In genomic region chr5:76205886-76206285, GRCm38 (mm10) we compare ENCODE assay signal across 27 mouse cellular contexts.
"Had no signal": no experiment of that assay in that cellular context is flagged by ENCODE, and none has a peak within 500 bp of the region (broad histone marks: within the 10 kb centered on the region; RNA-seq: fewer than 3 reads in every experiment).

No protein-coding gene starts in this region.

- H3K9ac ChIP-seq: heart, embryonic 12.5 days; hindbrain, embryonic 12.5 days; hindbrain, embryonic 14.5 days; intestine, embryonic 15.5 days; kidney, embryonic 15.5 days; limb, embryonic 13.5 days; limb, embryonic 15.5 days; liver, embryonic 12.5 days; liver, embryonic 14.5 days had no signal

- H3K9me3 ChIP-seq: heart, embryonic 10.5 days; heart, embryonic 12.5 days; hindbrain, embryonic 10.5 days; hindbrain, embryonic 12.5 days; intestine, embryonic 15.5 days; kidney, embryonic 15.5 days; limb, embryonic 13.5 days; limb, embryonic 15.5 days; liver, embryonic 12.5 days had no signal

- H3K4me2 ChIP-seq: heart, embryonic 12.5 days; hindbrain, embryonic 12.5 days; hindbrain, embryonic 14.5 days; intestine, embryonic 15.5 days; kidney, embryonic 15.5 days; limb, embryonic 13.5 days; limb, embryonic 15.5 days; liver, embryonic 12.5 days had no signal

- H3K27ac ChIP-seq: gastrocnemius, adult 2 months; heart, embryonic 10.5 days; hindbrain, embryonic 10.5 days; hindbrain, embryonic 12.5 days; hindbrain, embryonic 14.5 days; intestine, embryonic 15.5 days; kidney, embryonic 15.5 days; kidney, postnatal 0 days; limb, embryonic 13.5 days; limb, embryonic 15.5 days; liver, embryonic 12.5 days; liver, embryonic 14.5 days had no signal

- H3K4me1 ChIP-seq: heart, embryonic 10.5 days; heart, embryonic 12.5 days; hindbrain, embryonic 10.5 days; hindbrain, embryonic 12.5 days; intestine, embryonic 15.5 days; kidney, embryonic 15.5 days; limb, embryonic 13.5 days; limb, embryonic 15.5 days; liver, embryonic 12.5 days had no signal

- ATAC-seq: hindbrain, embryonic 16.5 days; inflammation-experienced regulatory T-cells, adult 6 months; intestine, embryonic 15.5 days; liver, embryonic 12.5 days had no signal

- H3K27me3 ChIP-seq: heart, embryonic 12.5 days; hindbrain, embryonic 12.5 days; intestine, embryonic 15.5 days; kidney, embryonic 15.5 days; limb, embryonic 13.5 days; limb, embryonic 15.5 days; liver, embryonic 12.5 days had no signal

- H3K4me3 ChIP-seq: gastrocnemius, adult 2 months; heart, embryonic 10.5 days; heart, embryonic 12.5 days; hindbrain, embryonic 10.5 days; hindbrain, embryonic 12.5 days; intestine, embryonic 15.5 days; kidney, embryonic 15.5 days; limb, embryonic 13.5 days; limb, embryonic 15.5 days; liver, embryonic 12.5 days had no signal

- DNase-seq: gastrocnemius, adult 2 months; gastrocnemius, postnatal 10 days; gastrocnemius, postnatal 25 days; heart, postnatal 10 days; heart, postnatal 4 days; kidney, adult 11 months; kidney, adult 2 months; kidney, adult 9 months; kidney, postnatal 14 days; kidney, postnatal 36 days; layer of hippocampus, adult 9-11 months; layer of hippocampus, postnatal 36 days; left cerebral cortex, postnatal 4 days had no signal
